Mouse (Mus musculus): Measurements from ENCODE around the gene Gse1.

Gene Gse1

GRCm38 (mm10) chr8:120227891-120228591 is at the start of gene Gse1:
Gene Gse1, plus strand, starts transcription at chr8:120228456.
- DNase-seq, result peak; percentile 85

- DNase-seq, result peak; percentile 81
Observed at GRCm38 (mm10) chr8:120179027-120179431, 49.2 kb upstream of the Gse1 start.

GRCm38 (mm10) chr8:120180445-120180970 is 47.7 kb upstream of the Gse1 start:
- no peak for DNase-seq

GRCm38 (mm10) chr8:120181274-120181673 is 47.0 kb upstream of the Gse1 start:
- no peak for DNase-seq

- no peak for DNase-seq
Observed at GRCm38 (mm10) chr8:120181861-120182414, 46.3 kb upstream of the Gse1 start.

GRCm38 (mm10) chr8:120184366-120184765 is 43.9 kb upstream of the Gse1 start:
- DNase-seq, result no peak

- no peak for DNase-seq
Observed at GRCm38 (mm10) chr8:120184850-120185792, 43.1 kb upstream of the Gse1 start.

GRCm38 (mm10) chr8:120186454-120186853 is 41.8 kb upstream of the Gse1 start:
- DNase-seq, result peak; percentile 30

- DNase-seq, result no peak
Observed at GRCm38 (mm10) chr8:120188510-120188909, 39.7 kb upstream of the Gse1 start.

GRCm38 (mm10) chr8:120189440-120189839 is 38.8 kb upstream of the Gse1 start:
- DNase-seq, result no peak

- no peak for DNase-seq
Observed at GRCm38 (mm10) chr8:120190107-120190809, 38.0 kb upstream of the Gse1 start.

- peak; percentile 92 for DNase-seq
Observed at GRCm38 (mm10) chr8:120190810-120191413, 37.3 kb upstream of the Gse1 start.

GRCm38 (mm10) chr8:120191633-120192032 is 36.6 kb upstream of the Gse1 start:
- DNase-seq, result no peak

GRCm38 (mm10) chr8:120192118-120192517 is 36.1 kb upstream of the Gse1 start:
- no peak for DNase-seq

GRCm38 (mm10) chr8:120201351-120201750 is 26.9 kb upstream of the Gse1 start:
- DNase-seq, result no peak

GRCm38 (mm10) chr8:120202546-120202945 is 25.7 kb upstream of the Gse1 start:
- DNase-seq, result no peak

GRCm38 (mm10) chr8:120204736-120205360 is 23.4 kb upstream of the Gse1 start:
- DNase-seq, result no peak

- peak; percentile 70 for DNase-seq
Observed at GRCm38 (mm10) chr8:120205916-120206315, 22.3 kb upstream of the Gse1 start.

- no peak for DNase-seq
Observed at GRCm38 (mm10) chr8:120207364-120207763, 20.9 kb upstream of the Gse1 start.

GRCm38 (mm10) chr8:120208113-120208512 is 20.1 kb upstream of the Gse1 start:
- no peak for DNase-seq

- no peak for DNase-seq
Observed at GRCm38 (mm10) chr8:120211345-120211744, 16.9 kb upstream of the Gse1 start.

GRCm38 (mm10) chr8:120212596-120212995 is 15.7 kb upstream of the Gse1 start:
- no peak for DNase-seq
